Mouse (Mus musculus): Measurements from ENCODE around the gene Nsun7.

Nsun7 gene

DNA sequence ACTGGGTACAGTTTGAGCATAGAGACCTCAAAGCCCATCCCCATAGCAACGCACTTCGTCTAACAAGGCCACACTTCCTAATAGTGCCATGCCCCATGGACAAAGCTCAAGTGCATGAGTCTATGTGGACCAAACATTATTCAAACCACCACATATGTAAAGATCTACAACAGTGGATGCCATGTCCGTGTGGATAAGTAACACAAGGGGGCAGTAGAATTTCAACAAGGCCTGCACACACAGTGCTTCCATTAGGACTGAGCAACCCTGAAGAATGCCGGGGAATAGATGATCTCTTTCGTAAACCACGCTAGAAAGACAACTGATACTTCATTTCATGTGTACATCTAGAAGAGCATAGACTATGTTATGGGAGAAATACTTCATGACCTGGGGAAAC is 21.0 kb downstream of the Nsun7 start:
- 78% methylated on average over 6 of the region's 6 CpGs for WGBS

DNA sequence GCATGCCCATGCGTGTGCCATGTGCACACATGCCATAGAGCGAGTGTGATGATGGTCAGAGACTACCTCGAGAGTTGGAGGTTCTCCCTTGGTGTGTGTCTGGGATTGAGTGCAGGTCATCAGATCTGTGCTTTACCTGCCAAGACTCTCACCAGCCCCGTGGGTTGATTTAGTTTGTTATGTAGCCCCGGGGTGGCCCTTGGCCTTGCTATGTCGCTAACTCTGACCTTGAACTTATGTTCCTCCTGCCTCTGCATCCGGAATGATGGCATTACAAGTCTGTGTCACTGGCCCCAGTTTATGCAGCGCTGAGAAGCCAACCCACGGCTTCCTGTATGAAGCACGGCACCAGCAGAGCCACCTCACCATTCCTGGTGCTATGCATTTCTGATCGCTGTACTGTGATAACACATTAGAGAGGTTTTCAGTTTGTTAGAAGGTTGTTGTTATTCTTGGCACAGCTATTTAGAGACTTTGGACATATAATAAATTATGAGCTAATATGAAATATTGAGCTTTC is 34.5 kb downstream of the Nsun7 start:
- WGBS: 85% methylated on average over 11 of the region's 11 CpGs

DNA sequence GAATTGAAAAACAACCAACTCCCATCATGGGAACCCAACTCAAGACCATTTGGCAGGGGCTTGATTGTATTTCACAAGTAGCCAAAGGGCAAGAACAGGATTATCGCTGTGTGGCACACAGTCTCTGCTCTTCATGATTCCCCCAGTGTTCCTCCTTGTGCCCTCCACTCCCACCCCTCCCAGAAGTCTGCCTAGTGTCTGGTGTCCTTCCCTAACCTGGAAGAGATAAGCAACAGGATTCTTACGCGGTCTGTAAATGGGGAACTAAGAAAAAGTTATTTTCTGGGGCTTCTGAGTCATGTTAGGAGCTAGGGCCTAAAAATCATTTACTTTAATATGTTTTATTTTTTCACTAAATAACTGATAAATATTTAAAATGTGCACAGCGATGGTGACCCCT is 35.3 kb downstream of the Nsun7 start:
- 92% methylated on average over 4 of the region's 4 CpGs for WGBS

DNA sequence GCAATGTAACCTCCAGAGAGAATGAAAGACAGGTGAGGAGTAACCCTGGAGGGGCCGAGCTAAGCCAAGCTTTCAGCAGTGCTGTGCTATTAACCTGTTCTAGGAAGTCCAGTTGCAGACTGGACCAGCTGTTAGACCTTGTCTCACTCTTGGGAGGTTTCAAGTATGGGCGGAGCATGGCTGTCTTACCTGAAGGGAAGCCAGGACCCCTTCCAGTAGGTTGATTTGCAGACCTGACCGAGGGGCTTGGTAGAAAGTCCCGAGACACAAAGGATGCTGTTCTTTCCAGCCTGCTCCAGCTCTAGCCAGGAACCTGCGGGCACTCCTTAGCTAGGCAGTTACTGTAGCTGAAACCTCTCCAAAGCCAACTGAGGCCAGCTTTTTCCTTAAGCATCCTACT is 36.4 kb downstream of the Nsun7 start:
- WGBS: 93% methylated on average over 5 of the region's 5 CpGs

DNA sequence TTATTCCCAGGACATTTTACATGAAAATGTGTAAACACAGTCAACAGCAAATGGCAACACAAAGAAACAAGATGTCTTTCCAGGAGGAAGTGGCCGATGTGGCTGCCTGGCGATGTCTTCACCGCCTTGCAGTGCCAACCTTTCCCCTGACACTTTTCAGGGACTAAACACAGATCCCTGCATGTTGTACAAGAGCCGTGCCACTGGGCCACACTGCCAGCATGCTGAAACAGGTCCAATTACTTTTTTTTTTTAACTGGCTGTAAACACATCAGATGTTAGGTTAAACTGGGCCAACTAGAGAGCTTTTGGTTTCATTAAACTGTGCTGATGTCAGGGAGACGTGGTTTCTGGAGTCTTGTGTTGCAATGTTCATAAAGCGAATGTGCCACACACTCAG is 39.2 kb downstream of the Nsun7 start:
- WGBS: 85% methylated on average over 6 of the region's 6 CpGs

DNA sequence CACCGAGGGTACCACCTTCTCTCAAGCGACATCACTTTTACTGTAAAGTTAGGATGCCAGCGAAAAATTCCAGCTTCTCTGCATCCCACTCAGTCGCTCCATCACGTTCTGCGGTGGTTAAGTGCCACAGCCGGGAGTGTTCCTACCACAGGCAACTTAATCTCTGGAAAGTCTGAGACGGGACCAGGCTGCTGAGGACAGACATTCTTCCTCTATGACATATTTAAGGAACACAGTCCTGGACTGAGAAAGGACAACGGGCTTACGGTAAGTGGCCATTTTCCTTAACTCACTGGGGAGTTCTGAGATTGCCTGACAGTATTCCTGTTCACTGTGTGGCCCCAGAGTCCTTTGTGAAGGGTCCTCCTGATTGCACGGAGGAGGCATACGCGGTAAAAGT is 40.9 kb downstream of the Nsun7 start:
- whole genome bisulfite sequencing: 79% methylated on average over 13 of the region's 13 CpGs

- WGBS: 86% methylated on average over 21 of the region's 21 CpGs
Observed at GRCm38 (mm10) chr5:66302085-66302815, 42.6 kb downstream of the Nsun7 start.

- 71% methylated on average over 2 of the region's 2 CpGs for WGBS
Observed at GRCm38 (mm10) chr5:66302873-66303272, 43.2 kb downstream of the Nsun7 start.

DNA sequence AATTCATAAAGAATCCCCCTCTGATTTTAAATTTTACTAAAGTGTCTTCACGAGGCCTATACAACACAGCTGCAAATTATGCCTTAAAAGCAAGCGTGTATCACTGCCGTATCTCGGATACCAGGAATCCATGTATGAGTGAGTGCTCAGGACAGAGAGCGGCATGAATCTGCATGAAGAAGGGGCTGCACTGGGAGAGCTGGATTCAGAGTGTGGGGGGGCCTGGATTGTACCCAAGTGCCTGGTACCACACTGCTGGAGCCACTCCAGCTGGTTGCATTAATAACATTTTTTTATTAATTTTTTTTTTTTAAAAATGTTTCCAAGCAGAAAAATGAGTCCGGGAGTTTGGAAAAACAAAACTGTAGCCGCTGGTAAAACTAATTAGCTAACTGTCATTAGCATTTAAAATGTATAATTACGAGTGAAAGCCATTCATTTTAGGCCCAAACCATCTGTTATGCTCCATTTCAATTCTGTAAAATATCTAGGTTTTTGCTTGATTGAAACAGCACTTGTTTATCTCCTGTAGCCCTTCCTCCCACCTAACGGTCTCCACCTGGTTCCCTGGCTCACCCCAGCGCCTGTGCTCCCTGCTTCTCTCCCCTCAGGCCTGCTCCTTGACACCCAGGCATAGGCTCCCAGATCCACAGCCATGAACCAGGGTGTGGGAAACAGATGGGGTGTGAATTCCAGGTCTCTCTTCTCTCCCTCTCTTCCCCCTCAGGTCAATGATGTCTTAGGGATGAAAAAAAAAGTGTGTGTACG is 44.8 kb downstream of the Nsun7 start:
- WGBS: 81% methylated on average over 11 of the region's 11 CpGs

DNA sequence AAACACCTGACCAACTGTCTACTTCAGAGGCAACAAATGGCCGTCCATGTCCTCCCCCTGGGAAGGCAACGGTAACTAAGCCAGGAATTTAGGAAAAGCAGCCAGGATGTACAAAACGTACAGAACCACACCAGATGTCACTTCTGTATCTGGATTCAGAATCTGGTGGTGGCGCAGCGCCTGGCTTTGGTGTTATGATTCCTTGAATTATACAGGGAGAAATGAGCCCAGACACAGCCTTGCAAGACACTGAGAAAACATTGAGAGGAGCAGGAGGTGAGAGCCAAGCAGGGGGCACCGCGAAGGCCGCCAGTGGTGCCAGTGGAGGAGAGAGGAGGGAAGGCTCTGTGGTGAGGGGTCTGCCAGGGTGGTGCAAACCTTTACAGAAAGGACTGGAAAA is 45.8 kb downstream of the Nsun7 start:
- WGBS: 50% methylated on average over 8 of the region's 8 CpGs

DNA sequence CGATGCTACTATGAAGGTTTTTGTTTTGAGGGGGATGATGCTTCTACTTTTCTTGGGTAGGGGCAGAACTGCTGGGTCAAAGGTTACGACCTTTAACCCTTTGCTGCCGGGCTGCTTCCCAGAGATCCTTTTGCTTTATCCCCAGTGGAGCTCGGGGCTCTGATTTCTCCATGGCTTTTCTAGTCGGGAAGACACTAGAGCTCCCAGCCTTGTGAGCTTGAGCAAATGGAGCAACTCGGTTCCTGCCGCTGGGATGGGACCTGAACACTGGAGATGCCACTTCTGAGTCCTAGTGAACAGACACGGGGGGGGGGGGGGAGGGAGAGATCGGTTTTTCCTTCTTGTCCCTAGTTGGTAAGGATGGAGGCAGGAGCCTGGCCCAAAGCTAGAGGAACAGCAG is 50.6 kb downstream of the Nsun7 start:
- WGBS: 77% methylated on average over 9 of the region's 9 CpGs

GRCm38 (mm10) chr5:66310806-66311205 is 51.1 kb downstream of the Nsun7 start:
- WGBS: 86% methylated on average over 11 of the region's 11 CpGs

DNA sequence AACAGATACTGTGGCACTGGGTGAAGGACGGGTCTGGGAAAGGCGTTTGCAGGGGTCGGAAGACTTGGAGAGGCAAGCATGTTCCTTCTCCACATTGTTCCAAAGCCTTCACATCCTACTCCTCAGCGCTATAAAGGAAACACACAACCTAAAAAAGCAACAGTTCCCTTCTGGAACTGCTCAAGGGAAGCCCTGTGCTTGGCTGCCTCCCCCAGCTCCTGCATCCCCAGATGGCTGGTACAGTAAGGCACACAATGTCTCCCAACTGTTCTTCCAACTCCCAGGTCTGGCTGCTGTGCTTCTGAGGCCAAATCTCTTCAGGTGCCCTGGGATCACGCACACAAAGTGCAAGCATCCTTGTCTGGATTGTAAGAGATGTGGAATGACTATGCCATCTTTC is 56.1 kb downstream of the Nsun7 start:
- 50% methylated on average over 5 of the region's 5 CpGs for WGBS

DNA sequence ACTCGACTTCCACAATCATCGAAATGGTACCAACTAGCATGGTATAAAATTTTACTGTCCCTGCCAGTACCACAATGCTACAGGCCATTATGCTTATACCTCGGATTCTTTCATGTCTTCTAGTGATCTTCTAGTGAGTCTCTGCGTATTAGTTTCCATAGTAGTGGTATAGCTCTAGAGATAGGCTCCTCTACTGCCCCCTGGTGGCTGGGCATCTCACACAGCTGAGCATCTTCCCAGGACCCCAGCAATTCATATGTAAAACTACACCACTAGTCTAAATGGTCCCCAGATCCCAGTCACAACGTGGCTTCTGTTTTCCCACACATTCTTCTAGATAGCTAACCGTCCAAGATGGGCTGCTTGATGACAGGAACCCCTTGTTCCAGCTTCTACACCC is 59.6 kb downstream of the Nsun7 start:
- 74% methylated on average over 6 of the region's 6 CpGs for WGBS

DNA sequence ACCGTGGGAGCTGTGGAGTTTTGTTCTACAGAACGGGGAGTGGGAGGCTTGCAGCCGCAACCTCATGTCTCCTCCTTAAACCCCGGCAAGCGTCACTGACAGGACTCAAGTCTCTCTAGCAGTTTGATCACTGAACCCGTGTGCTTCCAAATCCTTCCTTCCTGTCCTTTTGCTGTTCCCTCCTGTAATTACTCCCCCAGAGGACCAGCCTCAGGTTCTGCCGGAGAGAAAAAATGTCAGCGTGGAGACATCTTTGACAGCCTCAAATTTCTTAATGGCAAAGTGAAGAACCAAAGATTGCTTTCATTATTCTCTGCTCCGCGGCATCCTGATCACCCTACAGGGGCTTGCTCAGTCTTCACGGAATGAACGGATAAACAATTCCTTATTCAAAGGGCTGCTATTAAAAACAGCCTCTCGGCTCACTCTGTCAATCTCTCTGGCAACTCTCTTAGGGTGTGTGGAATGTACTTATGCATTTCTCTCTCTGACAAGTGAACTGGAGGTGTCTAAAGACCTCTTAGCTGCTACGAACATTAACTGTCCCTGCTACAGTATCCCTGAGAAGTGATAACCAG is 60.2 kb downstream of the Nsun7 start:
- WGBS: 55% methylated on average over 14 of the region's 14 CpGs

GRCm38 (mm10) chr5:66323131-66323530 is 63.4 kb downstream of the Nsun7 start:
- 44% methylated on average over 4 of the region's 4 CpGs for WGBS

DNA sequence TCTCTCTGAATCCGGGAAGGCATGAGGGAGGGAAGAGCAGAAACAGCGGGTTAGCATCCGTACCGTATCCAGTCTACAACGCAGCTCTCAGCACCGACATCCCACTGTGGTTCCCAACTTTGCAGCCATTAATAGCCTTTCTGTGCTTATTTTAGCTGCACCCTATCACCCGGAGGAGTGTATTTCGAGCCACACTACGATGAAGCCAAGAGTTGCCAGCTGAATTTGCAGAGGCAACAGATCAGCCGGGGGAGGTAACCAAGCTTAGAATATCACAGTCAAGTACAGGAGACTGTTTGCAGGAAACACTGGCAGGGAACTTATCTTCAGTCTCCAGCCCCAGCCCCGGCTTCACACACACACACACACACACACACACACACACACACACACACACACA is 63.9 kb downstream of the Nsun7 start:
- 34% methylated on average over 11 of the region's 11 CpGs for WGBS

- WGBS: 69% methylated on average over 7 of the region's 7 CpGs
Observed at GRCm38 (mm10) chr5:66326395-66326794, 66.7 kb downstream of the Nsun7 start.

DNA sequence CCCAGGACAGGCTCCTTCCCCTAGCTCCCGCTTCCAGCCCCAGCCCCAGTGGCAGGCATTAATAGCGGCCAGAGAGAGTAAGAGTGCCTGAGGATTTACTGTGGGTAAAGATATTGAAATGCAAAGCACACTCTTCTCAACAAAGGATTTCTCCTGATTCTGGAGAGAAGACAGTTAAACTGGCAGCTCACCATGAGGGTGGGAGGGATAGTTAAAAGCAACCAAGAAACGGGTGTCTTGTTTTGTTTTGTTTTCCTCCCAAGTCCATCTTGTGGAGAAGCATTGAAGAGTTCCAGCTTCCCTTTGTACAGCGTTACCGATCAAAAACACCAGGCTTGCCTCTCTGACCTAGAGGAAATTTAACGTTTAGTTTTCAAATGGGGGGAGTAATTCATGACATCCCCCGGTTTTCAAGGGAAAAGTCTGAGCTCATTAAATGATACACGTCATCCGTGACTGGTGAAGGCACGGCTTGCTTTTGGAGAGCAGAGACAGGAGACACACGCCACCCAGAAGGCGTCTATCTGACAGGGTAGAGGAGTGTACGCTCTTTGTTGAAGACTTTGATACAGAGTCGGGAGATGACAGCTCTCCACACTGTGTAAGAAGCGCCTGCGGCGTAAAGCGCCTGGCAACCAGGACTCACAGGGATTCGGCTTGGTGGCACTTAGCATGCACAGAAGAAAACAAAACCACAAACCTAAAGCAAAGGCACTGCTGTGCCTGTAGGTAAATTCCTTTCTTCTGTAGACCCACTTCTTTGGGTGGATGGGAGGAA is 68.4 kb downstream of the Nsun7 start:
- 38% methylated on average over 19 of the region's 19 CpGs for WGBS

- WGBS: 85% methylated on average over 7 of the region's 7 CpGs
Observed at GRCm38 (mm10) chr5:66328766-66329165, 69.1 kb downstream of the Nsun7 start.

DNA sequence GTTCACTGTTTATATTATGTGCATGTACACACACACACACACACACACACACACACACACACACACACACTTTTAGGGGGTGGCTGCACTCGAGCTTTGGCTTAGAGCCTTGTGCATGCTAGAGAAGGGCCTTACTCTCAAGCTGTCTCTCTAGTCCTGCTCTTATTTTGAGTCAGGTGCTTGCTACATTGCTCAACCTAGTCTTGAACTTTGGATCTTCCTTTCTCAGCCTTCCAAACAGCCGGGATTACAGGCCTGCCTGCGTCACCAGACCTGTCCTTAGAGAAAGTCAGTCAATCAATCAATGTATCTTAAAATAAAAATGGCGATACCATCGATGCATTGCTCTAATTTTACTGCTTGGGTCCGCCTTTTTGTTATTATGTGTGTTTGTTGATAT is 71.1 kb downstream of the Nsun7 start:
- 92% methylated on average over 6 of the region's 6 CpGs for WGBS

All from cerebral cortex, adult 2 months (tissue).